Mouse (Mus musculus): ENCODE measurements around the gene Lamtor1. TPM values are rescaled to one million over a fixed set of nuclear protein-coding genes. Genes with fewer than 3 reads are reported as not detected.
A peak's percentile ranks its signal among the peaks of the same experiment; 100 is the strongest.
"Not testable (repeated sequence)": the region's sequence is repeated elsewhere in the genome, so short reads cannot be mapped to it uniquely, and the experiment has no call there.

Gene Lamtor1
- total RNA-seq, 2 experiments from 2014 or later: 53.1 to 57.6 TPM

DNA sequence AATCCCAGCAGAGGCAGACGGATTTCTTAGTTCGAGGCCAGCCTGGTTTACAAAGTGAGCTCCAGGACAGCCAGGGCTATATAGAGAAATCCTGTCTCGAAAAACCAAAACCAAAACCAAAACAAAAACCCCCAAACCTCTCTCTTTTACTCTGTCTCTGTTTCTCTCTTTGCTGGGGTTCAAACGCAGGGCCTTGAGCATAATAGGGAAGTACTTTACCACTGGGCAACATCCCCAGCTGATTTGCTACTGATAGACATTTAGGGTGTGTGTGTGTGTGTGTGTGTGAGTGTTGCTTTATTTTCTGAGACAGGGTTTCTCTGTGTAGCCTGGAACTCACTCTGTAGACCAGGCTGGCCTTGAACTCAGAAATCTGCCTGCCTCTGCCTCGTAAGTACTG, 43.3 kb downstream of the Lamtor1 start:
- not testable (repeated sequence) for ATAC-seq (replicated peaks; ENCODE audit: low FRiP score, low TSS enrichment, poor library complexity, severe bottlenecking)

DNA sequence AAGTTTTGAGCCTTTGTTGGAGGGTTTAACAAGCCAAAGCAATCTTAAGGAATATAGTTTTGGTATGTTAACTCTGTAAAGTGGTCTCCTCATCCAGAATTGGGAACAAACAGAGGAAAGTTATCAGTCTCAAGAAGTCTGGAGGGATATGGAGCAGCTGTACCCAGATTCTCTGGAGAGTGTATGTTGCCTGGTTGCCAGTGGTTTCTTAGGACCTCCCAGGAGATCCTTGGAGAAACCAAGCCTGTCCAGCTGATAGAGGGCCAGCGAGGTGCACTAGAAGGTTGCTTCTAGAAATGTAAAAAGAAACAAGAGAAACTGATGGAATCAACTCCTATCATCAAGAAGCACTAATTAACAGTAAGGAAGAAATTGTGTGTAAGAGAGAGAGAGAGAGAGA, 45.9 kb downstream of the Lamtor1 start:
- ATAC-seq (replicated peaks; ENCODE audit: low FRiP score, low TSS enrichment, poor library complexity, severe bottlenecking): no peak

DNA sequence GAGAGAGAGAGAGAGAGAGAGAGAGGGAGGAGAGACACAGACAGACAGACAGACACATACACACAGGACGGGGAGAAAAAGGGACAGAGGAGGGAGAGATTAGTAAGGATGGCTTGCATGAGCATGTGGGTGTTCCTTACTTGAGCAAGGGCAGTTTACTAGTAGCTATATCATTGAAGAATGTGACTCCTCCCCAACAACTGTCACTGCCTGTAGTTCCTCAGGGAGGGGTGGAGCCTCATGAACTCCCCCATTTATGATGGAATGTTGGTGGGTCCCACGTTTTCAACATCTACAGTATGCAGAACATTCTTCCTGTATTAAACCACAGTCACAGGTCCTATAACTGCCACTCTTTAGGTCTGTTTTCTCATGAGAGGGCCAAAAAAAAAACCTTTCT, 46.4 kb downstream of the Lamtor1 start:
- peak; percentile 70 for ATAC-seq (replicated peaks; ENCODE audit: low FRiP score, low TSS enrichment, poor library complexity, severe bottlenecking)

DNA sequence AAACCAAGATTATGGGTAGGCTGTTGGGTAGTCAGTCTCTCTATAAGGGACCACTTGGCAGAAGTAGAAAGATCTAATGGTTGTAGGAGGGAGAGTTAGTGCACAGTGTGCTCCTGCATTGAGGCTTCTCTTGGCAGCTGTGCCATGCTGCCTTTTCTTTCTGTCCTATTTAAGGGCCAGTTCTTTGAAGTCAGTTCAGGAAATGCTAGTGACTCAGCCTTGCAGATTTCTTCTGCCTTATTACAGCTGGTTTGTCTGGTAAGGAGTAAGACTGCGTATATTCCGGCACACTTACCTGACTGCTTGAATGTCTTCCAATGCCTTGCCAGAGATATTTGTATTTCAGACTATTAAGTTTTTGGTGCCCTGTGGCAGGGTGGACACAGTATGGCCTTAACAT, 48.5 kb downstream of the Lamtor1 start:
- ATAC-seq (replicated peaks; ENCODE audit: low FRiP score, low TSS enrichment, poor library complexity, severe bottlenecking): no peak

DNA sequence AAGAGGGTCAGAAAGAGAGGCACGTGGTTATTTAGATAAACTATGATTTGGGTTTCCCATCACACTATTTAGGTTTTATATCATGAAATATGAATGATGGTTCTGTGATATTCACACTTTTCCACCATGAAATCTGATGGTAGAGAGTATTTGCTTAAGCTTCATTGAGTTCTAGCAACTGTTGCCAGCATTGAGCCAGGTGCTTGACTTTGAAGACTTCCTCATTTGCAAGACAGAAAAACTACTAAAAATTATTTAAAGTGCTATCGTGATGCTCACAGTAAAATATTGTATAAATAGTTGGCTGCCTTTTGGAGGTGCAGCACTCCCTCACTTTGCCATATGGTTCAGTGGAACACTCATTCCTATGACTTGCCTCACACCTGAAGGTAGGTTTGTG, 49.6 kb downstream of the Lamtor1 start:
- no peak for ATAC-seq (replicated peaks; ENCODE audit: low FRiP score, low TSS enrichment, poor library complexity, severe bottlenecking)

DNA sequence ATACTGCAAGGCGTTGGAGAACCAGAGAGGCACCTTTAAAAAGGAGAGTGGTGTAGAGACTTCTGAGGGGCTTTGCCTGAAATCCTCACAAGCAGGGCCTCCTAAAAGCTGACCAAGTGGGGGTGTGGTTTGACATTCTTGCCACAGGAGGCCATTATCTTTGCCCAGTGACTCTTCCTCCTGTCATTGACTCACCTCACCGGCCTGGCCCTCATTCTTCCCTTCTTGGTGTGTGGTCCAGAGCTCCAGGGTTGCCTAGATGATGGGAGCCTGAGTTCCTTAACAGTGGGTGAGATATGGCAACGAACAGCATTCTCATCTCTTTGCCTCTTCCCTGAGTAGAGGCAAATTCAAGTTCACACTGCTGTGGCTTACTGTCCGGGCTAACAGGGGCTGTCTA, 50.2 kb downstream of the Lamtor1 start:
- ATAC-seq (replicated peaks; ENCODE audit: low FRiP score, low TSS enrichment, poor library complexity, severe bottlenecking): no peak

DNA sequence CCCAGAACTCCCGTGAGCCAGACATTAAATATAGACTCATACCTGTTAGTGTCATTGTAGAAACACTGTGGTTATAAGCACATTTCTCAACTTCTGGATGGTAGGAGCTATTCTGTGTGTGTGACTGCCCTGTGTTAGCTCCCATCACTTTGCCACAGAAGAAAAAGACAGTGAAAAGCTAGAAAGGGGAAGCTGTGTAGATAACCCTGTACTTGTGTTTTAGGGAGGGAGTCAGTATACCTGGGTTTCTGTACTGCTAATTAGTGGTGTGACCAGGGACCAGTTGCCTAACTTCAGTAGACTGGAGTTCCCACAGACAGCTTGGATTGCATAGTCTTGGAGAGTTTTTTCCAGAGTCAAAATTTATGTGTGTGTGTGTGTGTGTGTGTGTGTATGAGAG, 50.8 kb downstream of the Lamtor1 start:
- ATAC-seq (replicated peaks; ENCODE audit: low FRiP score, low TSS enrichment, poor library complexity, severe bottlenecking): no peak

DNA sequence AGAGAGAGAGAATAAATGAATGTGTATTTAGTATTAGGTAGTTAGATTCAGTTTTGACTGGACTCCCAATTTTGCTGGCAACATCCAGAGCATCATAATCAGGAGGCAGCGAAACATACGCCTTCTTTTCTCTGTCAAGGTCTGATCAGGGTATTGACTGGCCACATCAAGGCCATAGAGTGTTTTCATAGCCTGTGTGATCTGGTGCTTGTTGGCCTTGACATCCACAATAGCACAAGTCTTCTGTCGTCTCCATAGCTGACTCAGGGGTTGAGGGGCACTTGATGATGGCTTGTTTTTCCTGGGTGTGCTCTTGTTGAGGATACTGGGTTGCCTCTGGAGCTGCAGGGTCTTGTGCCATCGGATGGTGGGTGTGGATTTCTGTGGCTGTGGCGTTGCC, 51.2 kb downstream of the Lamtor1 start:
- no peak for ATAC-seq (replicated peaks; ENCODE audit: low FRiP score, low TSS enrichment, poor library complexity, severe bottlenecking)

DNA sequence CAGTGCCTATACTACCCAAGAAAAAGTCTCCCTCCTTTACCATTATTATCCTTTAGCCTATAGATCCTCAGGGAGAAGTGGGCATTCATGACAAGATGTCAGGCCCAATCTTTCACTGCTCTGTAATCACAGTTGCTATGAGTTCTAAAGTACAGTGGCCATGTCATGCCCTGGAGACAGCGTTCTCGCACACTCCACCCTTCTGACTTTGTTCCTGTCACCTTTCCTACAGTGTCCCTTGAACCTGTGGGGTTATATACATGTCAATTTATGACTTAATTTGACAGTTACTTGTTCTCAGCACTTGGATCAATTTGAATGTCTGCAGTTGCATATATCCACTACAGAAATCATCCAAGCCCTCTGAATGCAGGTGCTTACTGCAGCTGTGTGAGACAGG, 57.1 kb downstream of the Lamtor1 start:
- no peak for ATAC-seq (replicated peaks; ENCODE audit: low FRiP score, low TSS enrichment, poor library complexity, severe bottlenecking)

DNA sequence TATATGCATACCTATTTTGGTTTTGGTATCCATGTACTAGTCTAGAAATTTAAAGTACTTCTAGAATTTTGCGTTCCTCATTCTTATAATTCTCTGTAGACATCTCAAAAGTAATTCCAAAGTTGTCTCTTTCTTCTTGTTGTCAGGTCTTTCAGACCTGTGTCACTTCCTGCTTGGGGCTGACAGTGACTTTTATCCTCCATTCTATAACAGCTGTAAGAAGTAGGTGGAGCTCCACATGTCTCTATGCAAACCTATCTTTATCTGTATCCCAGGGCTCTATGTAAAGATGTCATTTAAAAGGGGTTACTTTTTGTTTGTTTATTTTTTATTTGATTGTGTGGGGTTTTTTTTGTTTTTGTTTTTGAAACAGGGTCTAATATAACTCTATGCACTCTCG, 57.9 kb downstream of the Lamtor1 start:
- 0 out of 2 replicates have a peak, but pooled peaks have one; percentile 48 for ATAC-seq (replicated peaks; ENCODE audit: low FRiP score, low TSS enrichment, poor library complexity, severe bottlenecking)

DNA sequence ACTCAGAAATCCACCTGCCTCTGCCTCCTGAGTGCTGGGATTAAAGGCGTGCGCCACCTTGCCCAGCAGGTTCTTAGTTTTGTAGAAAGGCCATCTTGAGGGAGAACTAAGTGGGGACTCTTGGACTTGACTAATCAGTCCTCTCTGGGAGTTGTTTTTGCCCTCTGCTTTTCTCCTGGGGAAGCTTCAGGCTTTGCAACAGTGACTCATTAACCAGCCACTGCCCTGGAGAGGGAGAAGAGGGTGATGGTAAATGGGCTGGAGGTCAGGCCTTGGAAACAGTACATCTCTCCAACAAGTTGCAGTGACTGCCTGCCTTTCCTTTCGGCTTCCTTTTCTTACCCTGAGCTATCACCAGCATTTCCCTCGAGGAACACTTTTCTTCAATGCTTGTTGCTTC, 58.8 kb downstream of the Lamtor1 start:
- ATAC-seq (replicated peaks; ENCODE audit: low FRiP score, low TSS enrichment, poor library complexity, severe bottlenecking): no peak

DNA sequence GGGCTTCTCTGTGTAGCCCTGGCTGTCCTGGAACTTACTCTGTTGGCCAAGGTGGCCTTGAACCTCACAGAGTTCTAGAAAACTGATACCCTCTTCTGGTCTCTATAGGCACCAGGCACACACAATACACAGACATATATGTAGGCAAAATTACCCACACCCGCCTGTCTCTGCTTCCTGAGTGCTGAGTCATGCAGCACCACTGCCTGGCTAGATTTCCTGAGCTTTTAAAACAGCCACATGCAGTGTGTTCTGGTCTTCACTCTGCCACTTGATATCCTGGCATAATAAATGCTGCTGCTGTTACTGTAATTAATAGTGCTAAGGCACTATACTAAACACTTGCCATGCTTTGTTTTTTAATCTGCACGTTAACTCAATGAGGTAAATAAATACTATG, 59.9 kb downstream of the Lamtor1 start:
- 0 out of 2 replicates have a peak, but pooled peaks have one; percentile 12 for ATAC-seq (replicated peaks; ENCODE audit: low FRiP score, low TSS enrichment, poor library complexity, severe bottlenecking)

DNA sequence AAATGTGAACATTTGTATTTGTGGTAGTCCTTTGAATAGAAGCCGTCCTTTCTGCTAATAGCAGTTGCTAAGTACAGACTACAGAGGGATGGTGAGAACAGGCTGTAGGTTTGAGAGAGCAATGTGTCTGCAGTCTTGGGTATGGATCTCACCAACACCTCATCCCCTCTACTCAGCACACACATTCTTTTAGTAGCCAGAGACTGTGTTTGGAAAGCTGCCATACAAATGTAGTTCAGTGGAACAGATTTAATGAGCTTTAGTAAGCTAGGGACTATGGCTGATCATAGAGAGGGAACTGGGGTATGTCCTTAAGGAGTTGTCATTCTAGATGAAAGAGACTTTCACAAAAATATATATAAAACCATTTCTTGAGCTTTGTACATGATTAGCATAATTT, 61.6 kb downstream of the Lamtor1 start:
- no peak for ATAC-seq (replicated peaks; ENCODE audit: low FRiP score, low TSS enrichment, poor library complexity, severe bottlenecking)

DNA sequence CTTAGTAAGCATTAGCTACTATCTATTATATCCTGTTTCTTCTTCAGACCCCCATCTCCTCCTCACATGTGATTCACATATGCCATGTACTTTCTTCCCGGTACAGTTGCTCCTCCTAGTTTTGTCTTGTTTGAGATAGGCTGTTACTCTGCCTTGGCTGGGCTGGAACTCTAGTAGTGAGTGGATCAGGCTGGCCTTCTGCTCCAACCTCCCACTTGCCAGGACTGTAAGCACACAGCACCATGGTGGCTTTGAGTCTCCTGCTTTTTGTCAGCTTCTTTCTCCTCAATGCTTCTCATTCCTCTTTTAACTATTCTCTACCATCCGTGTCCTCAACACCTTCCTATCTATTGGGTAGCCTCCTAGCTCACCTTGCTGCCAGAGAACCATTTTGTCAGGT, 63.0 kb downstream of the Lamtor1 start:
- ATAC-seq (replicated peaks; ENCODE audit: low FRiP score, low TSS enrichment, poor library complexity, severe bottlenecking): no peak

DNA sequence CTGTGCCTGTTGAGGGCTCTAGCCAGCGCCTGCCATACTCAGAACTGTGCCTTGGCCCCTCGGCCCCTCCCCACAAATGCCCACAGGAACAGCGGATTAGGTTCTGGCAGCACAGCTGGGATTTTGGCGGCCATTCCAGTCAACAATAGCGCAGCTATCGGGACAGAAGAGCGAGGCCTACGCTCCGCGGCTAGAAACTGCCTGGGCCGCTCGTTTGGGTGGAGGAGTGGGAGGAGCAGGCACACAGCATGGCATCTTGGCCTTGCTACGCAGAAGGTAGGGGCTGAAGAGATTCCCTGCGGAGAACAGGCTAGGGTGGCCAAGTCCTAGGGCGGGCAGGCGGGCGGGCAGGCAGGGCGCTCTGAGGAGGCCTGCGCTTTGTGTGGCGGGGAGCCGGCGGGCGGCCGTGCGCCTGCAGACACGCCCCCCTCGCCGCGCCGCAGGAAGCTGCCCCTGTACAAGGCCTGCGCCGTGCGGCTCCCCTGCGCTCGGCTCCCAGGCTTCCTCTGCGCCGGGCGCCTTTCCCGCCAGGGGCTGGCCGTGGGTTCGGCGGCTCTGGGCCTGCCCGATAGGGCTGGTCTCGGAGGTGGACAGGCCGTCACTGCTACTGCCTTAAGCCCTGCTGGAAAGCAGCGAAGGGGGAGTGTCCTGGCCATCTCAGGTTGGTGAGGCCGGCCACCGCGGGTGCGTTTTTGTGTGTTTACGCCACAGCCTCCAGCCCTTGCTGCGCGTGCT, 64.2 kb downstream of the Lamtor1 start:
- peak; percentile 49 for ATAC-seq (replicated peaks; ENCODE audit: low FRiP score, low TSS enrichment, poor library complexity, severe bottlenecking)

DNA sequence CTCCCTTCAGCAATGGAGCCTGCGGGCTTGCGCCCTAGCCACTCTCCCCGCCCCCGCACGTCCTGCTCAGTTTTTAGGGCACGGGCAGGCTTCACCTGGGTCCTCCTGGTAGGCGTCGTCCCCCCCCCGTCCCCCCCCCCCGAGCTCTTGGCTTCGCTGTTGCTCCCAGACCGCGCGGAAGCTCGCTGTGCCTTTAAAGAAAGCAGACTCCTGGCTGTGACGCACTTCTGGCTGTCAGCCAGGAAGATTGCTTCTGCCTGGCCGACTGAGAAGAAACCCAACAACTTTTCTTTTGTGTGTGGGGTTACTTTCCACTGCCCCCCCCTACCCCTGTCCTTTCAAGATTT, 64.7 kb downstream of the Lamtor1 start:
- ATAC-seq (replicated peaks; ENCODE audit: low FRiP score, low TSS enrichment, poor library complexity, severe bottlenecking): peak; percentile 32; the same call in 1 of the 2 replicates

DNA sequence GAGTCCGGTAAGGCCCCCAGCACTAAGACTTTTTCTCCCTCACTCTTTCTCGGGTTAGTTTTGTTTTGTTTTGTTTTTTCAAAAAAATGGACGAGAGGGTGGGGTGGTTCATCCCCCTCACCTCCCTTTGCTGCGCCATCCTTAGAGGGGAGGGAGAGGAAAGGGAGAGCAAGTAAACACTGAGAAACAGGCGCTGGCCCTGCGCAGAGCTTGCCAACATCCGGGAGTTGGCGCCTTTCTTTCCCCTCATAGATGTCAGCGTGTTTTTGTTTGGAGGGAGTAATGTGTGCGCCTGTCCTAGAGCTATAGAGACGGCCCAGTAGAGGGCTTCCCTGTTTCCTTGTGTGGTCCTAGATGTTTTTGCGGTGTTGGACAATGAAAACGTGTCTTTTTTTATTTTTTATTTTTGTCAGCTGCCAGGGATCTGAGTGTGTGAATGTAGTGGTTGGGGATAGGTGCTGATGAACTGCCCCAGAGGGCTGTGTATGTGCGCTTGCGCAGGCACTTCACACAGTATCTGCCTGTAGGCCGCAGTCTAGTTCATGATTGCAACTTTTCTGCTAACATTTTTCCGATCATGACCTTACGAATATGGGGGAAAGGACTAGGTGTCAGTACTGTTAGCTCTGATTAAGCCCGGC, 65.2 kb downstream of the Lamtor1 start:
- peak; percentile 75 for ATAC-seq (replicated peaks; ENCODE audit: low FRiP score, low TSS enrichment, poor library complexity, severe bottlenecking)

DNA sequence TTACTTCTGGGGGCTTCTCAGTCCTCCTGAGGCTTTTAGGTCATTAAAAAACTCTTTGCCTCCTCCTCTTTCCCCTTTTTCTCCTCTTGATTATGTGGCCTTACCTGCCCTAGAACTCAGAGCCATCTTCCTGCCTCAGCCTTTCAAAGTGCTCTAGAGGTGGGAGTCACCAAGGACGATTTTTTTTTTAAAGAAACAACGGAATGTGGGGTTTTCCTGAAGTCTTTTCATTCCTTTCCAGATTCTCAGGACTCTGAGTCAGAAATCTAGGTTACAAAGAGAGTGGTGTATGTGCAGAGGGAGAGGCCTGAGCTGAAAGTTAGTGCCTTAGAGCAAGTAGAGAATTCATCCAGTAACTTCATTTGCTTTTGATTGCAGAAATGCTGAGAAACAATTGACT, 66.0 kb downstream of the Lamtor1 start:
- no peak for ATAC-seq (replicated peaks; ENCODE audit: low FRiP score, low TSS enrichment, poor library complexity, severe bottlenecking)

DNA sequence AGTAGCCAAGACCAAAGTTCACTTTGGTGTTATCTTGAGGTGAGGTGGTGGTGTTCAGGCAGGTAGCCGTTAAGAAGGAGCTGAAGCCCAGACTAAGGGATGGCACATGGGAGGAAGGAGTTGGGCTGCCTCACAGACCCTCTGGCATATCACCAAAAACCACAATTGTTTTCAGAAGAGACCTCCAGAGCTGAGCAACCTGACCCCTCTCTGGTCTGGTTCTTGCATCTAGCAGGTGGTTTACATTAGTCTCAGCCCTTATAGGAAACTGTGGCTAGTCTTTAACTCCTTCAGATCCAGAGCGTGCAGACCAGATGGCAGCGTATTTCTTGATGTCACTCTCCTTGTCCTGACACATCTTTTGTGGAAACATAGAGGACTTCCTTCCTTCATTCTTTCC, 68.0 kb downstream of the Lamtor1 start:
- ATAC-seq (replicated peaks; ENCODE audit: low FRiP score, low TSS enrichment, poor library complexity, severe bottlenecking): no peak

DNA sequence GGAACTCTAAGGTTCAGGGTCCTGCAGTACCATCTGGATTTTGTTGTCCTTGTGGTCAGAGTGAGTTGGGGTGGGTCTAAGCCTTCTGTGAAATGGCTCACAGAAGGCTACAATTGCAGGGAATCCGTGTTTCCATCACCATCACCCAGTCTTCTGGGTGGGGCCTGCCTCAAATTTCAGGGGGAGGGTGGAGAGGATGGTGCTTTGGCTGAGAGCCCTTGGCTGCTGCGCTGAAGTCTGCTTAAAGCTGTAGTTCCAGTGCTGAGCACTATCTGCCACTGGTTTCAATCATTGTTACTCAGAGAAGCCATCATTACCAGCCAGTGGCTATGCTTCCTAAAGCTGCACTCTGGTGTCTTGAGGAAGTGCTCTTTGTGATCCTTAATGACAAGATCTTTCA, 68.8 kb downstream of the Lamtor1 start:
- ATAC-seq (replicated peaks; ENCODE audit: low FRiP score, low TSS enrichment, poor library complexity, severe bottlenecking): 0 out of 2 replicates have a peak, but pooled peaks have one; percentile 31

Measured in megakaryocyte-erythroid progenitor cell, adult 5-6 weeks (primary cell).